Mouse (Mus musculus) embryonic fibroblast, embryonic 13.5 days (primary cell): ENCODE measurements around the gene Gm4756. TPM values are rescaled to one million over a fixed set of nuclear protein-coding genes. Genes with fewer than 3 reads are reported as not detected.
A peak's percentile ranks its signal among the peaks of the same experiment; 100 is the strongest.

Experiments used
- H3K27ac ChIP-seq: 2 replicates; pipeline ENCODE4 v1.5.1; 2012; ENCODE audit warnings: low read length, control low read depth, inconsistent platforms; ENCODE audit not compliant: insufficient read depth
- H3K4me1 ChIP-seq: 2 replicates; pipeline ENCODE4 v1.6.1; 2011; ENCODE audit warnings: low read length; ENCODE audit not compliant: control insufficient read depth, insufficient read depth
- H3K4me3 ChIP-seq: 2 replicates; pipeline ENCODE4 v1.5.1; 2011; ENCODE audit warnings: mild to moderate bottlenecking, control low read depth, low read length; ENCODE audit not compliant: insufficient read depth
- CTCF ChIP-seq: IDR thresholded peaks from 2 replicates; pipeline ENCODE4 v1.5.1; 2011; ENCODE audit warnings: mild to moderate bottlenecking, control low read depth, low read length, moderate library complexity, borderline replicate concordance; ENCODE audit not compliant: insufficient read depth
- POLR2A ChIP-seq: IDR thresholded peaks from 2 replicates; pipeline ENCODE4 v1.6.1; 2011; ENCODE audit warnings: low read depth, mild to moderate bottlenecking, control low read depth, low read length, moderate library complexity
- polyA plus RNA-seq: library from polyadenylated mRNA; stranded (reverse); fragments of >200 nt; gene quantifications from 2 replicates; pipeline ENCODE4 v1.2.4, GENCODE M21; 2011; ENCODE audit warnings: low read depth; ENCODE audit not compliant: missing spikeins, insufficient read length

The Gm4756 gene
- polyA plus RNA-seq, 1 experiment: not detected

- H3K27ac ChIP-seq: no peak overlapping the region
- H3K4me1 ChIP-seq: no peaks in the 10 kb centered on the region
- H3K4me3 ChIP-seq: no peak overlapping the region
- no peak for TF ChIP-seq POLR2A
- no peak for TF ChIP-seq CTCF
Measured at GRCm38 (mm10) chr12:72585339-72585738, 64.1 kb downstream of the Gm4756 start.

- no peak overlapping the region for H3K27ac ChIP-seq
- no peak overlapping the region for H3K4me3 ChIP-seq
- TF ChIP-seq POLR2A (no peak), CTCF (no peak)
- no peaks in the 10 kb centered on the region for H3K4me1 ChIP-seq
Measured at GRCm38 (mm10) chr12:72583099-72583498, 66.4 kb downstream of the Gm4756 start.

- Histone ChIP-seq H3K4me3 (no peak overlapping the region), H3K4me1 (no peaks in the 10 kb centered on the region), H3K27ac (no peak overlapping the region)
- TF ChIP-seq CTCF: no peak
- no peak for TF ChIP-seq POLR2A
Measured at GRCm38 (mm10) chr12:72582021-72582420, 67.4 kb downstream of the Gm4756 start.

GRCm38 (mm10) chr12:72564281-72564795, 85.1 kb downstream of the Gm4756 start:
- no peak overlapping the region for H3K27ac ChIP-seq
- TF ChIP-seq POLR2A (no peak), CTCF (no peak)
- H3K4me3 ChIP-seq: no peak overlapping the region
- no peaks in the 10 kb centered on the region for H3K4me1 ChIP-seq

GRCm38 (mm10) chr12:72554347-72554746, 95.1 kb downstream of the Gm4756 start:
- no peak overlapping the region for H3K4me3 ChIP-seq
- H3K4me1 ChIP-seq: no peaks in the 10 kb centered on the region
- no peak for TF ChIP-seq CTCF
- no peak for TF ChIP-seq POLR2A
- no peak overlapping the region for H3K27ac ChIP-seq

- no peak overlapping the region for H3K4me3 ChIP-seq
- no peaks in the 10 kb centered on the region; the same call in 1 of the 2 replicates for H3K4me1 ChIP-seq
- no peak overlapping the region for H3K27ac ChIP-seq
- TF ChIP-seq POLR2A (no peak), CTCF (no peak)
Measured at GRCm38 (mm10) chr12:72538571-72538970, 110.9 kb downstream of the Gm4756 start.

GRCm38 (mm10) chr12:72536021-72536597, 113.4 kb downstream of the Gm4756 start, which contains the start of gene Pcnx4:
Pcnx4 (plus strand) TSS chr12:72536383.
- Histone ChIP-seq H3K4me1 (no peaks in the 10 kb centered on the region; the same call in 1 of the 2 replicates), H3K4me3 (peak within 1 kb of the TSS; percentile 64), H3K27ac (peak within 1 kb of the TSS; percentile 50; the same call in 1 of the 2 replicates)
- TF ChIP-seq POLR2A (peak; percentile 97), CTCF (no peak)

- no peak overlapping the region for H3K27ac ChIP-seq
- no peaks in the 10 kb centered on the region; the same call in 1 of the 2 replicates for H3K4me1 ChIP-seq
- no peak for TF ChIP-seq CTCF
- no peak for TF ChIP-seq POLR2A
- no peak overlapping the region for H3K4me3 ChIP-seq
Measured at GRCm38 (mm10) chr12:72535599-72535998, 113.9 kb downstream of the Gm4756 start.

GRCm38 (mm10) chr12:72533986-72534385, 115.5 kb downstream of the Gm4756 start:
- no peaks in the 10 kb centered on the region; the same call in 1 of the 2 replicates for H3K4me1 ChIP-seq
- no peak overlapping the region for H3K4me3 ChIP-seq
- H3K27ac ChIP-seq: no peak overlapping the region
- TF ChIP-seq CTCF: no peak
- TF ChIP-seq POLR2A: no peak

GRCm38 (mm10) chr12:72532303-72532702, 117.2 kb downstream of the Gm4756 start:
- no peak overlapping the region for H3K4me3 ChIP-seq
- TF ChIP-seq CTCF (no peak), POLR2A (no peak)
- no peak overlapping the region for H3K27ac ChIP-seq
- no peaks in the 10 kb centered on the region for H3K4me1 ChIP-seq

Other genes with a start within 250 kb of the Gm4756 start
- gene Rtn1, start 240.6 kb downstream of the Gm4756 start, polyA plus RNA-seq: 0.90 TPM in 1 of 2 replicates, not detected in the other
- gene Lrrc9, start 207.8 kb downstream of the Gm4756 start, polyA plus RNA-seq: 0.67 TPM in 1 of 2 replicates, not detected in the other
- gene Pcnx4, start 113.3 kb downstream of the Gm4756 start, polyA plus RNA-seq: 11.9 and 12.3 TPM in 2 replicates
- 21.9 and 31.6 TPM in 2 replicates for gene Dhrs7, start 15.2 kb upstream of the Gm4756 start, polyA plus RNA-seq
- gene Ppm1a, start 107.8 kb upstream of the Gm4756 start, polyA plus RNA-seq: 153 and 158 TPM in 2 replicates